Mouse (Mus musculus): Measurements from ENCODE around the gene Gigyf2. TPM values are rescaled to one million over a fixed set of nuclear protein-coding genes. Genes with fewer than 3 reads are reported as not detected.

Gene Gigyf2
- total and polyA plus RNA-seq, 3 experiments = 27.1 to 70.6 TPM; not detected in 1

DNA sequence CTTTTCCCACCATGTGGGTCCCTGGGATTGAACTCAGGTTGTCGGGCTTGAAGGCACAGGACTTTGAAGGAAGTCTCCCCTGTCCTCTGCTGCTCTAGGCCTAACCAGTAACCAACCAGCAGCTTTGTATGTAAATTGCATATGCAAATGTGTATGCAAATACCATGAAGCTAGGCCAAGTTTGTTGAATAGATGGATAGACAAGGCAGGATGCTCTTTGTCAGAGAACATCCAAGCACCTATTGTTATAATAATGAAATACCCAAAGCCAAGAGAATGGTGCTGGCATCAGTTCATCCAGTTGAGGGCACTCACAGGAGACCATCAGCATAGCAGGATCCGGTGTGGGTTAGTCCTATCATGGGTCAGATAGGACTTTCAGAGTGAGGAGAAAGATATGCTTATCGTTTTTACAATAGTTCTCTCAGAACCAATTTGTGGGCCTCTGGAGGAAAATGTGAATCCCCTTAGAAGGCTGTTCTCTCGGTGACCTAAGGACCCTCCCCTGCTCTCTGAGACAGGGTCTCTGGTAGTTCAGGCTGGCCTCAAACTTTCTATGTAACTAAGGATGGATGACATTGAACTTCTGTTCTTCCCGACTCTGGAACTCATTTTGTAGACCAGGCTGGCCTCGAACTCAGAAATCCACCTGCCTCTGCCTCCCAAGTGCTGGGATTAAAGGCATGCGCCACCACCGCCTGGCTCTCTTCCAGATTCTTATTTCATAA lies 12.8 kb upstream of the Gigyf2 start:
- no peak overlapping the region for H3K4me3 ChIP-seq (ENCODE audit: control insufficient read depth in 1 of 2, insufficient read depth in 1 of 2, low read depth in 2 of 2, low read length in 2 of 2)
- H3K79me2 ChIP-seq (ENCODE audit: control insufficient read depth, insufficient read depth, low read length, poor library complexity) = no peaks in the 10 kb centered on the region
- TF ChIP-seq ZMIZ1 (IDR thresholded peaks at IDR 0.05; ENCODE audit: low read depth, low read length) (peak; percentile 79; the same call in 1 of the 2 replicates), TBP (IDR thresholded peaks at IDR 0.05; ENCODE audit: low read depth, low read length) (peak; percentile 93), GATA1 (IDR thresholded peaks at IDR 0.05; ENCODE audit: low read depth, low read length) (no peak), ETS1 (IDR thresholded peaks at IDR 0.05; ENCODE audit: low read depth, low read length) (0 out of 2 replicates have a peak, but pooled peaks have one; percentile 12), POLR2A (IDR thresholded peaks at IDR 0.05; ENCODE audit: control insufficient read depth in 1 of 2, insufficient read depth in 1 of 2, low read depth in 1 of 2, low read length in 2 of 2, poor library complexity in 1 of 2) (peak in 1 of 2 experiments; percentile 65; a peak in 1 of 4 replicates), JUND (IDR thresholded peaks at IDR 0.05; ENCODE audit: low read depth, low read length) (no peak), E2F4 (IDR thresholded peaks at IDR 0.05; ENCODE audit: borderline replicate concordance, low read depth, low read length) (no peak), NELFE (IDR thresholded peaks at IDR 0.05; ENCODE audit: low read depth, low read length) (0 out of 2 replicates have a peak, but pooled peaks have one; percentile 36), BHLHE40 (IDR thresholded peaks at IDR 0.05; ENCODE audit: borderline replicate concordance, low read depth, low read length) (no peak)
- peaks cover 0 to 9% of the 10 kb centered on the region in 2 experiments; a peak in 2 of 4 replicates for H3K36me3 ChIP-seq (ENCODE audit: control insufficient read depth in 1 of 2, insufficient read depth in 2 of 2, low read length in 2 of 2)
- H3K9ac ChIP-seq (ENCODE audit: control insufficient read depth, low read depth, low read length, poor library complexity, severe bottlenecking) = no peak overlapping the region
- H3K27me3 ChIP-seq (ENCODE audit: control insufficient read depth in 1 of 2, insufficient read depth in 2 of 2, low read length in 2 of 2) = peaks cover 0 to 2% of the 10 kb centered on the region in 2 experiments; a peak in 1 of 4 replicates
- no peaks in the 10 kb centered on the region for H3K9me3 ChIP-seq (replicated peaks; ENCODE audit: insufficient read depth, low read length)
- peaks cover 0 to 7% of the 10 kb centered on the region in 2 experiments; a peak in 3 of 4 replicates for H3K4me1 ChIP-seq (ENCODE audit: control insufficient read depth in 1 of 2, insufficient read depth in 2 of 2, low read length in 2 of 2)
- H3K27ac ChIP-seq (ENCODE audit: control insufficient read depth, low read depth, low read length) = no peak overlapping the region
- peak; percentile 37 for DNase-seq (ENCODE audit: low read depth, low spot score)

DNA sequence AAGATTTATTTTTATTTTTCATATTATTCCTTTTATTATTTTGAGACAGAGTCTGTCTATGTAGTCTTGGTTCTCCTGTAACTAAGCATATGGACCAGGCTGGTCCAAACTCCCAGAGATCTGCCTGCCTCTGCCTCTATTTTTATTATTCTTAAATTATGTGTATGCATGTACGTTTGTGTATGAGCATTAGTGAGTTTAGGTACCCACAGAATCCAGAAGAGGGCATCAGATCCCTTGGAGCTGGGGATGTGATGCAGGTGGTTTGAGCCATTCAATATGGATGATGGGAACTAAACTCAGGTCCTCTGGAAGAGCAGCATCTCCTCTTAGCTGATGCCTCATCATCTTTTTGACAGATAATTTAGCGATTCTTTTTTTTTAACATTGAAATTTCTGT lies 11.4 kb upstream of the Gigyf2 start:
- TF ChIP-seq ZKSCAN1 (IDR thresholded peaks at IDR 0.05; ENCODE audit: low read depth, low read length) (no peak), EP300 (IDR thresholded peaks at IDR 0.05; ENCODE audit: low read depth in 1 of 2, low read length in 2 of 2) (no peak), POLR2AphosphoS5 (IDR thresholded peaks at IDR 0.05; ENCODE audit: borderline replicate concordance, low read depth, low read length) (no peak), BHLHE40 (IDR thresholded peaks at IDR 0.05; ENCODE audit: borderline replicate concordance, low read depth, low read length) (no peak), USF2 (IDR thresholded peaks at IDR 0.05; ENCODE audit: borderline replicate concordance in 1 of 2, insufficient read depth in 1 of 2, low read depth in 1 of 2, low read length in 2 of 2) (no peak), HCFC1 (IDR thresholded peaks at IDR 0.05; ENCODE audit: low read depth, low read length) (no peak), MAX (IDR thresholded peaks at IDR 0.05; ENCODE audit: low read length) (no peak), ELF1 (IDR thresholded peaks at IDR 0.05; ENCODE audit: low read depth, low read length) (no peak), GABPA (IDR thresholded peaks at IDR 0.05; ENCODE audit: low read depth, low read length) (no peak)
- H3K9me3 ChIP-seq (replicated peaks; ENCODE audit: insufficient read depth, low read length) = no peaks in the 10 kb centered on the region
- no peaks in the 10 kb centered on the region for H3K79me2 ChIP-seq (ENCODE audit: control insufficient read depth, insufficient read depth, low read length, poor library complexity)
- no peak overlapping the region for H3K27ac ChIP-seq (ENCODE audit: control insufficient read depth, low read depth, low read length)
- no peak overlapping the region for H3K4me3 ChIP-seq (ENCODE audit: control insufficient read depth in 1 of 2, insufficient read depth in 1 of 2, low read depth in 2 of 2, low read length in 2 of 2)
- DNase-seq (ENCODE audit: low read depth, low spot score) = no peak
- no peak overlapping the region for H3K9ac ChIP-seq (ENCODE audit: control insufficient read depth, low read depth, low read length, poor library complexity, severe bottlenecking)
- H3K36me3 ChIP-seq (ENCODE audit: control insufficient read depth in 1 of 2, insufficient read depth in 2 of 2, low read length in 2 of 2) = peaks cover 0 to 9% of the 10 kb centered on the region in 2 experiments; a peak in 2 of 4 replicates
- peaks cover 0 to 2% of the 10 kb centered on the region in 2 experiments; a peak in 1 of 4 replicates for H3K27me3 ChIP-seq (ENCODE audit: control insufficient read depth in 1 of 2, insufficient read depth in 2 of 2, low read length in 2 of 2)
- peaks cover 0 to 7% of the 10 kb centered on the region in 2 experiments; a peak in 3 of 4 replicates for H3K4me1 ChIP-seq (ENCODE audit: control insufficient read depth in 1 of 2, insufficient read depth in 2 of 2, low read length in 2 of 2)

Data from MEL (cell line).